Mouse (Mus musculus): ENCODE results near the gene Plb1. TPM values are rescaled to one million over a fixed set of nuclear protein-coding genes. Genes with fewer than 3 reads are reported as not detected.

The Plb1 gene
- polyA plus RNA-seq, 1 experiment from 2014 or later: 0.05 TPM

GRCm38 (mm10) chr5:32390295-32390694, 157.8 kb downstream of the Plb1 start:
- Histone ChIP-seq H3K4me1 (ENCODE audit: control insufficient read depth, insufficient read depth, low read depth, low read length) (no peaks in the 10 kb centered on the region), H3K9ac (ENCODE audit: low read depth, low read length) (no peak overlapping the region), H3K9me3 (ENCODE audit: control insufficient read depth, low read length) (no peaks in the 10 kb centered on the region), H3K27me3 (replicated peaks; ENCODE audit: control insufficient read depth, insufficient read depth, low read length) (no peaks in the 10 kb centered on the region), H3K27ac (ENCODE audit: low read depth, low read length) (no peak overlapping the region), H3K36me3 (ENCODE audit: control insufficient read depth, insufficient read depth, low read length) (no peaks in the 10 kb centered on the region), H3K4me3 (ENCODE audit: low read length) (no peak overlapping the region), H3K4me2 (ENCODE audit: low read length) (no peak overlapping the region)
- WGBS: 64% methylated on average over 5 of the region's 5 CpGs
- ATAC-seq: no peak

DNA sequence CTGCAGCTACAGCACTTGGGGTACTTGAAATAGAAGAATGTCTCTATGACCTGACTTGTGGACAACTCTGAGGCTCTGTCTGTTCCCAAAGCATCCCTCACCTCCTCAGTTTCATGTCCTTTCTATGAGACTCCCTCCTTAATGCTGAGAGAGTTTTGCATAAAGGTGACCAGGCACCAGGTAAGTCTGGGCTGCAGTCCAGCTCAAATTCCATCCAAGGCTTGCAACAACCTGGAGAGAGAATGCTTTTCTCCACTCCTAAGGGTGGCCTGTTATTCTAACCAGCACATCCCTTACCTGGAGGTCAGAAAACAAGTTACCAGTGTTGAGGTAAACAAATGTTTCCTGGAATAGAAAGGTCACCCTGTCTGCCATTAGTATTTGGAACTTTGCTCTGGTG, 159.8 kb downstream of the Plb1 start:
- no peak for ATAC-seq
- no peak overlapping the region for H3K4me2 ChIP-seq (ENCODE audit: low read length)
- H3K27ac ChIP-seq (ENCODE audit: low read depth, low read length): no peak overlapping the region
- H3K4me1 ChIP-seq (ENCODE audit: control insufficient read depth, insufficient read depth, low read depth, low read length): no peaks in the 10 kb centered on the region
- H3K27me3 ChIP-seq (replicated peaks; ENCODE audit: control insufficient read depth, insufficient read depth, low read length): no peaks in the 10 kb centered on the region
- H3K9ac ChIP-seq (ENCODE audit: low read depth, low read length): no peak overlapping the region
- H3K36me3 ChIP-seq (ENCODE audit: control insufficient read depth, insufficient read depth, low read length): no peaks in the 10 kb centered on the region
- no peak overlapping the region for H3K4me3 ChIP-seq (ENCODE audit: low read length)
- no peaks in the 10 kb centered on the region for H3K9me3 ChIP-seq (ENCODE audit: control insufficient read depth, low read length)

- H3K9me3 ChIP-seq (ENCODE audit: control insufficient read depth, low read length): no peaks in the 10 kb centered on the region
- H3K9ac ChIP-seq (ENCODE audit: low read depth, low read length): no peak overlapping the region
- no peaks in the 10 kb centered on the region for H3K4me1 ChIP-seq (ENCODE audit: control insufficient read depth, insufficient read depth, low read depth, low read length)
- H3K4me3 ChIP-seq (ENCODE audit: low read length): no peak overlapping the region
- no peaks in the 10 kb centered on the region for H3K36me3 ChIP-seq (ENCODE audit: control insufficient read depth, insufficient read depth, low read length)
- no peak for ATAC-seq
- no peak overlapping the region for H3K4me2 ChIP-seq (ENCODE audit: low read length)
- WGBS: 89% methylated on average over 3 of the region's 3 CpGs
- H3K27me3 ChIP-seq (replicated peaks; ENCODE audit: control insufficient read depth, insufficient read depth, low read length): no peaks in the 10 kb centered on the region
- H3K27ac ChIP-seq (ENCODE audit: low read depth, low read length): no peak overlapping the region
Measured at GRCm38 (mm10) chr5:32394586-32394985, 162.1 kb downstream of the Plb1 start.

GRCm38 (mm10) chr5:32395101-32395892, 162.8 kb downstream of the Plb1 start:
- Histone ChIP-seq H3K27ac (ENCODE audit: low read depth, low read length) (no peak overlapping the region), H3K36me3 (ENCODE audit: control insufficient read depth, insufficient read depth, low read length) (no peaks in the 10 kb centered on the region), H3K4me2 (ENCODE audit: low read length) (no peak overlapping the region), H3K9me3 (ENCODE audit: control insufficient read depth, low read length) (no peaks in the 10 kb centered on the region), H3K4me3 (ENCODE audit: low read length) (no peak overlapping the region), H3K4me1 (ENCODE audit: control insufficient read depth, insufficient read depth, low read depth, low read length) (no peaks in the 10 kb centered on the region), H3K27me3 (replicated peaks; ENCODE audit: control insufficient read depth, insufficient read depth, low read length) (no peaks in the 10 kb centered on the region), H3K9ac (ENCODE audit: low read depth, low read length) (no peak overlapping the region)
- no peak for ATAC-seq
- 84% methylated on average over 9 of the region's 9 CpGs for WGBS

- no peaks in the 10 kb centered on the region for H3K27me3 ChIP-seq (replicated peaks; ENCODE audit: control insufficient read depth, insufficient read depth, low read length)
- H3K9ac ChIP-seq (ENCODE audit: low read depth, low read length): no peak overlapping the region
- H3K9me3 ChIP-seq (ENCODE audit: control insufficient read depth, low read length): no peaks in the 10 kb centered on the region
- H3K27ac ChIP-seq (ENCODE audit: low read depth, low read length): no peak overlapping the region
- H3K4me1 ChIP-seq (ENCODE audit: control insufficient read depth, insufficient read depth, low read depth, low read length): no peaks in the 10 kb centered on the region
- ATAC-seq: no peak
- H3K4me3 ChIP-seq (ENCODE audit: low read length): no peak overlapping the region
- H3K4me2 ChIP-seq (ENCODE audit: low read length): no peak overlapping the region
- no peaks in the 10 kb centered on the region for H3K36me3 ChIP-seq (ENCODE audit: control insufficient read depth, insufficient read depth, low read length)
- 82% methylated on average over 3 of the region's 3 CpGs for WGBS
Measured at GRCm38 (mm10) chr5:32397719-32398118, 165.2 kb downstream of the Plb1 start.

DNA sequence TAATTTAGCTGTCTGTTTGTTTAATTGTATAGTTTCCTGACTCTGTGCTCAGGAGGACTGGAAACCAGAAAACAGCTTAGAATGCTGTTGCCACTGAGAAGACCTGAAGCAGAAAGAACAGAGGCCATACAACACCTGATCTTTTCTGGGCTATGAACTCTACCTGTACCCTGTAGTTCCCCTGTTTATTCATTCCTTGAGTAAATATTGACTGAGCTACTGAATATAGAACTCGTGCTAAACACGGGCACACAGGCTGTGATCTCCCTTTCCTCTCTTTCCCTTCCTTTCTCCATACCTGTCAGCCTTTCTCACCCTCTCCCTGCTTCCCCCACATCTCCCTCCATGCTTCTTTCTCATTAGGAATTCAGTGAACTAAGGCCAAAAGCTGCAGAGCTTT, 168.4 kb downstream of the Plb1 start:
- no peaks in the 10 kb centered on the region; the same call in 1 of the 2 replicates for H3K4me1 ChIP-seq (ENCODE audit: control insufficient read depth, insufficient read depth, low read depth, low read length)
- ATAC-seq: no peak
- no peaks in the 10 kb centered on the region for H3K9me3 ChIP-seq (ENCODE audit: control insufficient read depth, low read length)
- no peak overlapping the region for H3K4me3 ChIP-seq (ENCODE audit: low read length)
- no peaks in the 10 kb centered on the region for H3K36me3 ChIP-seq (ENCODE audit: control insufficient read depth, insufficient read depth, low read length)
- no peaks in the 10 kb centered on the region for H3K27me3 ChIP-seq (replicated peaks; ENCODE audit: control insufficient read depth, insufficient read depth, low read length)
- no peak overlapping the region for H3K9ac ChIP-seq (ENCODE audit: low read depth, low read length)
- WGBS: 84% methylated on average over 2 of the region's 2 CpGs
- no peak overlapping the region for H3K27ac ChIP-seq (ENCODE audit: low read depth, low read length)
- no peak overlapping the region for H3K4me2 ChIP-seq (ENCODE audit: low read length)

- Histone ChIP-seq H3K27ac (ENCODE audit: low read depth, low read length) (no peak overlapping the region), H3K36me3 (ENCODE audit: control insufficient read depth, insufficient read depth, low read length) (no peaks in the 10 kb centered on the region), H3K9ac (ENCODE audit: low read depth, low read length) (no peak overlapping the region), H3K4me3 (ENCODE audit: low read length) (no peak overlapping the region), H3K9me3 (ENCODE audit: control insufficient read depth, low read length) (no peaks in the 10 kb centered on the region), H3K4me1 (ENCODE audit: control insufficient read depth, insufficient read depth, low read depth, low read length) (no peaks in the 10 kb centered on the region; the same call in 1 of the 2 replicates), H3K4me2 (ENCODE audit: low read length) (no peak overlapping the region), H3K27me3 (replicated peaks; ENCODE audit: control insufficient read depth, insufficient read depth, low read length) (no peaks in the 10 kb centered on the region)
- WGBS: 68% methylated on average over 9 of the region's 9 CpGs
- ATAC-seq: peak; percentile 83
Measured at GRCm38 (mm10) chr5:32403082-32403953, 170.8 kb downstream of the Plb1 start.

DNA sequence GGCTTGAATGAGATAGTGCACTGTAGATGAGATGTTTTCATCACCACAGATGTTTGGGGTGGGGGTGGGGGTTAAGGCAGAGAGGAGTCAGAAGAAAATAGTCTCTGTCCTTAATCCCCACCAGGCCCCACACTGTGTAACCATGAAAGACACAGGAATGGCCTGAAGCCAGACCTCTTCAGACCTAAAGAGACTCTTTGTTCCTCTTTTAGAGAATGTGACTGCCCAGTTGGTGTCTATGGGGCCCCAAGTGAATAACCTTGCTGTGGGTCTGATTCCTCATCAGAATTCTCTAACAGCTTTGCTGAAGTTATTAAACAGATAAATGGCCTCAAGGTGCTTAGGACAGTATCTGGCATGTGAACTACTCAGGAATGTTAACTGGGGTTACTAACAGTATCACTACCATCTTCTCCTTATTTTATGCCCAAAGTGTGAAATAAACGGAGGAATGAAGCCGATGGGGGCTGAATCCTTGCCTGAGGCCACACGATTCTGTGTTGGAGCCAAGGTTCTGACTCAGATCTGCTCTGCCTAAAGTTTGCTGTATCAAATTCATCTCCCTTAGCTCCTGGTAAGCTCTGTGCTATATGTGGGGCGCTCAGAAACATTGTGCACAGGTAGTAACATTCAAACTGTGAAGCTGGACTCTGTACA, 172.8 kb downstream of the Plb1 start:
- H3K4me3 ChIP-seq (ENCODE audit: low read length): no peak overlapping the region
- 74% methylated on average over 4 of the region's 4 CpGs for WGBS
- no peaks in the 10 kb centered on the region for H3K27me3 ChIP-seq (replicated peaks; ENCODE audit: control insufficient read depth, insufficient read depth, low read length)
- no peaks in the 10 kb centered on the region for H3K36me3 ChIP-seq (ENCODE audit: control insufficient read depth, insufficient read depth, low read length)
- no peak overlapping the region for H3K9ac ChIP-seq (ENCODE audit: low read depth, low read length)
- no peaks in the 10 kb centered on the region for H3K9me3 ChIP-seq (ENCODE audit: control insufficient read depth, low read length)
- no peaks in the 10 kb centered on the region; the same call in 1 of the 2 replicates for H3K4me1 ChIP-seq (ENCODE audit: control insufficient read depth, insufficient read depth, low read depth, low read length)
- H3K27ac ChIP-seq (ENCODE audit: low read depth, low read length): no peak overlapping the region
- ATAC-seq: 0 out of 2 replicates have a peak, but pooled peaks have one; percentile 37
- no peak overlapping the region for H3K4me2 ChIP-seq (ENCODE audit: low read length)

GRCm38 (mm10) chr5:32408771-32409170, 176.3 kb downstream of the Plb1 start:
- H3K4me3 ChIP-seq (ENCODE audit: low read length): no peak overlapping the region
- no peak for ATAC-seq
- no peak overlapping the region for H3K9ac ChIP-seq (ENCODE audit: low read depth, low read length)
- no peak overlapping the region for H3K27ac ChIP-seq (ENCODE audit: low read depth, low read length)
- WGBS: 78% methylated on average over 1 of the region's 1 CpGs
- peaks cover 7% of the 10 kb centered on the region; the same call in 1 of the 2 replicates for H3K4me1 ChIP-seq (ENCODE audit: control insufficient read depth, insufficient read depth, low read depth, low read length)
- H3K36me3 ChIP-seq (ENCODE audit: control insufficient read depth, insufficient read depth, low read length): no peaks in the 10 kb centered on the region
- no peaks in the 10 kb centered on the region for H3K9me3 ChIP-seq (ENCODE audit: control insufficient read depth, low read length)
- no peak overlapping the region for H3K4me2 ChIP-seq (ENCODE audit: low read length)
- H3K27me3 ChIP-seq (replicated peaks; ENCODE audit: control insufficient read depth, insufficient read depth, low read length): no peaks in the 10 kb centered on the region

Data from hindbrain, embryonic 16.5 days (tissue).